Mouse (Mus musculus) kidney, adult 9 months (tissue): ENCODE measurements around the gene AC170998.1.

Experiments
- DNase-seq: peaks from one replicate; pipeline ENCODE4 v3.0.0; 2022

The AC170998.1 gene

DNA sequence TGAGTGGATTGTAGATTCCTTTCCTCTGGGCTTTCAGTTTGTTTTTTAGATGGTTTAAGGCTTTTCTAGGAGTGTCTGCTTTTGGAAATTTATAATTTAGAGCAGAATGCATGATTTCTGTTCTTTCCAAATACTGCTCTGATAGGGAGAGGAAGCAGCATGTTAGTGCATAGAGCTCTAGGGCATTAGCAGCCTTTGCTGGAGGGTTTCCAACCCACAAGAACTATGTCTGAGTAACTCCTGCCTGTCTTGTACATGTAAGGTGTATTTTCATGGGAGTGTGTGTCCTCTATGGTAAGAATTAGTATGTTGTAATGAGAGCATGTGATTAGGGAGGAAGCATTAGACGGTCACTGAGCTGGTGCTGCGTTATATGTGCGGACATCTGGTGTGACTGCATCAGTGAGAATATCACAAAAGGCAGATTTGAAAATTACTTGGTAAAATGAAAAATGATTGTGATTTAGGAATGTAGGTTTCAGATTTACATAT lies 18.7 kb upstream of the AC170998.1 start:
- no peak for DNase-seq

DNA sequence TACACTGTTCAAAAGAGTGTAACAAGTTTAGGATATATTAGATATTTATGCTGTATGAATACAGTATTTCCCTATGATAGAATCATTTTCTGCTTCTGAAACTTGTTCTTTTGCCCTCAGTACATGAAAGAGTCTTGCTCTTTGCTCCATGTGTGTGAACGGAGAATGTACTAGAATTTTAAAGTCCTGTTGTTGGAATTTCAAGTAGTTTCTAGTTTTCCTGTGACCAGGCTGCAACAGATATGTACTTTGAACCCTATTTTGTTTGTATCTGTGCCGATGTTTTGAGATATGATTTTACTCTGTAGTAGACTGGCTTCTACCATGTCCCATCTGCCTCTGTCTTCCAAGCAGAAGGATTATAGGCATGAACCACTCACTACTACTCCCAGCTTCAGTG lies 18.1 kb upstream of the AC170998.1 start:
- peak; percentile 64 for DNase-seq

DNA sequence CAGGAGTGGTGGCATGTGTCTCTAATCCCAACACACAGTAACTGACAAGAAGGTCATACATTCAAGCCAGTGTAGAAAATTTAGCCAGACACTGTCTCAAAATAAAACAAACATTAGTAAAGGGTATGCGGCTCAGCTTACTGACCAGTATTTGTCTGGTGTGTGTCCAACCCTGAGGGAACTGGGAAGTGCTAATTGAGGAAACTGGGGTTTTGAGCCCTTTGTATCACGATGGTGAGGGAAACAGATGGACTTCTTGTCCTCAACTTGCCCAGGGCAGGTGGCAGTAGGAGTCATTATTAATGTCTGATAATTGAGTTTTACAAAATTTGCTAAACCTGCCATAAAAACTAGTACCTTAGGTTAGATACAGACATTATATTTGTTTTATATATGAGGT lies 16.9 kb upstream of the AC170998.1 start:
- DNase-seq = no peak

DNA sequence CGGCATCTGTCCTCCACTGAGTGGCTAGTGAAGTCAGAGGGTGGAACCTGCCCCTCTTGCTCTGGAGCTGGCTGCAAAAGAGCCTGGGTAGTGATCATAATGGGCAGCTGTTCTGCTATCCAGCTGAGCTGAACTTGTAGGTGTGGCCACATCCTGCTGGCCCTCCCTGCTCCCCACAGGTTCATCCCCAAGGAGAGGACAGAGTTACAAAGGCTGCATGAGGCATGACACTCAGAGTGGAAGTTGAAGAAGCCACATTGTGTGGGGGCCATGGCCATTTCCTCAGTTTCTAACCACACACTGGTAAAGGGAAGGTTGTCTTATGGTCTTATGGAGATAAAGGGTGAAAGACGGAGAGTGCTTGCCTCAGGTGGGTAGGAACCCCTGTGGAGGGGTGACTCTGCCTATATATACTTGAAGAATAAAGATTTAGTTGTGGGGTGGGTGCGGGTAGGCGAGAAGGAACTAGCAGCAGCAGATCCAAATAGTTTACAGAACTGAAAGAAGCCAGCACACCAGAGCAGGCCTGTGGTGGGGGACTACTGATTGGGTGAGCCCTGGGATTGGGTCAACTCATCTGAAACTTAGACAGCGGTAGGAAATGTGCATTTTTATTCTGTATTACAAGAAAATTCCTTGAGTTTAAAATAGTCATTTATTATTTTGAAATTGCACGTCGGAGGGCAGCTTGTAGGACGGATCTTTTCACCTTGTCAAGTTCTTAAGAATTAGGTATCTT lies 16.2 kb upstream of the AC170998.1 start:
- peak; percentile 59 for DNase-seq

DNA sequence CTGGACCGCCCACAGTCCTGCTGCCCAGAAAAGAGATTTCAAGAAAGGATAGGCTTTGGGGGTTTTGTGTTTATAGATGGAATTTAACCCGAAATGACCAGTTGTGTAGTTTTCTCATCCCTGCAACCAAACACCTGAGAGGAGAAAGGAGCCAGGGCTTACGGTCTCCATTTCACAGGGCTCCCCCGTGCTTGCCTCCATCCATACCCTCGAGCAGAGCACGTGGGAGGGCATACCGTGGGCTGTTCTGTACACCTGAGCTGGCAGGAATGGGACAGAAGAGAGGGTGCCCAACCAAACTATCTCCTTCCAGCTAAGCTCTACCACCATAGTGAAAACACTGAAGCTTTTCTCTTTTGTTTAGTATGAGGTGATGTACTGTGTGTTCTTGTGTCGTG lies 15.6 kb upstream of the AC170998.1 start:
- no peak for DNase-seq

DNA sequence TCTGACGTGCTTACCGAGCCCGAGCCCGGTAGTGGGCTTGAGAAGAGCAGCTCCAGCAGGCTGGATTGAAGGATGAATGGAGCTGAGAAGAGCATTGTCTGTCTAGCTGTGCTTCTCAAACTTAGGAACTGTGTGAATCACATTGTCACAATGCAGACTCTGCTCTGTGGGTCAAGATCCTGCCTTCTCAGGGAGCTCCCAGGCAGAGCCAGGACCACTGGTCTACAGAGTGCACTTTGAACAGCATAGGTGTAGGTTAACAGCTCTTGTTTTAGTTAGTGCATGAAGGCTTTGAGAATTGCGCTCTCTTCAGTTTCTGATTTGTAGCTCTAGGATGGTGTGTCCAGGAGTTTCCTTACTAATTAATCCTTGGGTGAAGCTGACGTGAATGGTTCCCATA lies 14.6 kb upstream of the AC170998.1 start:
- DNase-seq = peak; percentile 74

DNA sequence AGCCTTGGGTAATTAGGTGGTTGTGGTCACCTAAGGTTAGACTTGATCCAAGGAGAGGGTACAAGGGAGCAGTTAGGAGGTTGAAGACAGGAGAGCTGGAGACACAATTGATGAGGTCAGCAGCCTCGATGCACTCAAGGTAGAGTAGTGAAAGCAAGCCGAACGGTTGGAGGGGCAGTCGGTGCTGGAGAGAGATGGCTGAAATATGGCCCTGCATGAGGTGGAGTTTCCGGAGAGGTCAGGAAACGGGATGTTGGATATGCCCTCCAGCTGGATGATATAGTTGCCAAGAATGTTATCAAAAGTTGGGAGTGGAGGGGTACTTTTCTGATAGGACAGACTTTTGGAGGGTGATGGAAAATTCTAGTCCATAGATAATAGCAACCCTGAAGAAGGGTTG lies 13.6 kb upstream of the AC170998.1 start:
- no peak for DNase-seq

DNA sequence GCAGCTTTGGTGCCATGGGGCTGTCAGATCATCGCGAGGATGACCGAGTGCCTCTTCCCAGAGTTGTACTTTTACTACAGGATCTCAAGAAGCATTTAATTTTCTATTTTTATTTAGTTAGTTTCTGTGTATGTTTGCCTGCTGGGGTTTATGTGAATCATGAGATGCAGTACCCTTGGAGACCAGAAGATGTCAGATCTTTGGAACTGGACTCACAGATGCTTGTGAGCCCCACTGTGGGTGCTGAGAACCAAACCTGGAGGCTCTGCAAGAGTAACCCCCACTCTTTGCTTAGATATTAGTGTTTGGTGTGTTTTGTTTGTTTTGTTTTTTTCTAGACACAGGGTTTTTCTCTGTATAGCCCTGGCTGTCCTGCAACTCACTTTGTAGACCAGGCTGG lies 11.9 kb upstream of the AC170998.1 start:
- DNase-seq = no peak

DNA sequence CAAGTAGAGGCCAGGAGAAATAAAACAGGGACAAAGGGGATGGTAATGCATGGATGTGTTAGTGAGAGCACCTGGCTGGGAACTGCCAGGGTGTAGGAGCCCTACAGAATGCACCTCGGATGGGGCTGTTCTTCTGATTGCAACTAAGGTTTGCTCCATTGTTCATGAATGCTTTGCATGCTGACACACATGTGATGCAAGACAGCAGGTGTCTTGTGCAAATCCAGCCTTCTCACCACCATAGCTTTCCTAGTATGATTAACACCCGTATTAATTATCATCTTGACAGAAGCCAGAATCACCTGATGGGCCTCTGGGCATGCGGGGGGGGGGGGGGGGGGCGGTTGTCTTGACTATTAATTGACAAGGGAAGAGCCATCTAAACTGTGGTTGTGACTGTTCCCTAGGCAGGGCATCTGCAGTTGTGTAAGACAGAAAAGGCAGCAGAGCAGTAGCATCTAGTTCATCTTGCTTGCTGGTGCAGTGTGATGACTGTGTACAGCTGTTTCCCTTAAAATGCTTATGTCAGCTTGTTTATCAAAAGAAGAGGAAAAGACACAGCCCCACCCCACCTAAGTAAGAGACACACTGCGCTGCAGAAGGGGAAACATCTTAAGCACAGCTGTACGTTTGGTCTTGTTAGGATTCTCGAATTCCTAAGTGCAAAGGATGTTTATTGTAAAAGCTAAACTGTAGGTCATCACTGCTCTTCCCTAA lies 9.9 kb upstream of the AC170998.1 start:
- DNase-seq = no peak

DNA sequence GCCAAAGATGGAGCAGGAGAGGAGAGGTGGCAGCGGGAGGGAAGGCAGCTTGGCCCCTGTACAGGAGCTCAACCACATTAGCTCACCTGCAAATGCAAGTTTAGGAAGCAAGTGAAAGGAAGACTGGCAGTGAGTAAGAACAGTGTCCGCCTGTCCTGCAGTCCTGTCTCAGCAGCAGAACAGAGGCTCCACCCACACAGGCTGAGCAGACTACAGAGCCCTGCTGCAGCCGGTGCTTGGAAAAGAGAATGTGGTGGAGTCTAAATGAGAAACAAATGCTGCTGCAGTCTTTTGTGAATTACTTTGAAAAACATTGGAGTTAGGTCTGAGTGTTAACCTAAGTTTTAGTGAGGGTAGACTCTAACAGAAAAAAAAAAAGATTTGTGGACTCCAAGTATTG lies 8.3 kb upstream of the AC170998.1 start:
- no peak for DNase-seq

DNA sequence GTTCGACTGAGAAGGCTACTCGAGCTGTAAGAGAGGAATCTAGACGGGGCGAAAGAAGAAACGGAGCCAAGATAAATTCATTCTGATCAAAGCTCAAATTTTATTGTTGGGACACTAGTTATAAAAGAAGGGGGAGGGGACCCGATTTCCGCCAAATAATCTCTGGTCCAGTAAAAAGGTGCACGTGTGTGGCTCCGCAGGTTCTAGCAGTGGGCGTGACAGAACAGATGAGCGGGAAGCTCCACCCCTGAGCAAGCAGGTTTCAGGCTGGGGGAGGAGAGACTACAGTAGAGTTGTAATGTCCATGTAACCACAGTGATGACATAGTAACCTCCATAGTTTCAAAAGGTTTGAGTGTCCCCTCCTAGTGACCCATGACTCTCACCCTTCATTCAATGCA lies 1.6 kb downstream of the AC170998.1 start:
- DNase-seq = peak; percentile 76

DNA sequence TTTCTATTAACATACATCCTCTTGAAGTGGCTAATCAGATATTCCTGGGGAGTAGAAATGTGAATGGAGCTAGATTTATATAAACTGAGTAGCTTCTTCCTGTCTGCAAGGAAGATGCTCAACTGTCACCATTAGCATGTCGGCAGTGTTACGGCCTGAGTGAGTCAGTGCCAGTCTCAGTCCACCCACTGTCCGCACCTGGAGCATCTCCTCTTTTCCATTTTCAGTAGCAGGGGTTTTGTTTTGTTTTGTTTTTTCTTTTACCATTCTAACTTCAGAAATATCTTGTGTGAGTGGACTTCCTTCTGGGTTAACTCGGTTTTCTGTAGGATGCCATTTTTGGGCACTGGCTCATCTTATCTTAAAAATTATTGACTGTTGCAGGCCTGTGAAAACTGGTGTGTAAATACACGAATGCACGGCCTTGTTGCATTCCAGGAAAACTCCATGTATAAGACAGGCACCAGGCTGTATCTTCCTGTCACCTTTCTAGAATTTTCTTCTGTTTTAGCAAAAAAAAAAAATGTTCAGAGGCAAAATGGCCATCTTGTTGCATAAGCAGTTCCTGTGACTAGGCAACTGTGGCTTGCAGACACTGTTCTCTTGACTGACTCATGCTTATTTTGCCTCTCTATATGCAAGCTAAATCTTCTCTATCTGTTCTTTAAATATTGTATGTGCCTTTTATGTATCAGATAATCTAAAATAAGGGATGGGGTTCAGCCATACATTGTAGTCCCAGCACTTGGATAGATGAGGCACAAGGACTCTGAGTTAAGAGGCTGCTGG lies 9.6 kb downstream of the AC170998.1 start:
- DNase-seq = no peak

DNA sequence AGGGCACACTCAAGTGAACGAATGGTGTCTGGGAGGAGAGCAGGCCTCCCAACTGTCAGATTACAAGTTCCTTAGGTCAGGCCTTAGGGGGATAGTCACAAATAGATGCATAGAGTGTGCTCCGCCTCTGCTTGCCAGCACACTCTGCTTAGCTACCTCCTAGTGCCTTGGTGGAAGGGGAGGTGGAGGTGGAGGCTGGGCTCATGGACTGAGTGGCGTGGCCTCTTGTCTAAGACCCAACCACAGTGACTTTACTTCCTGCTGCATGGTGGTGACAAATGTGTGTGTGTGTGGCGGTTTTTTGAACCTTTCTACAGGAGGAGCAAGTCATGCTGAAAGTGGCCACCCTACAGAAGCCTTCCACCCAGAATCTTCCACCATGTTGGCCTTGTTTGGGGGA lies 10.6 kb downstream of the AC170998.1 start:
- no peak for DNase-seq

DNA sequence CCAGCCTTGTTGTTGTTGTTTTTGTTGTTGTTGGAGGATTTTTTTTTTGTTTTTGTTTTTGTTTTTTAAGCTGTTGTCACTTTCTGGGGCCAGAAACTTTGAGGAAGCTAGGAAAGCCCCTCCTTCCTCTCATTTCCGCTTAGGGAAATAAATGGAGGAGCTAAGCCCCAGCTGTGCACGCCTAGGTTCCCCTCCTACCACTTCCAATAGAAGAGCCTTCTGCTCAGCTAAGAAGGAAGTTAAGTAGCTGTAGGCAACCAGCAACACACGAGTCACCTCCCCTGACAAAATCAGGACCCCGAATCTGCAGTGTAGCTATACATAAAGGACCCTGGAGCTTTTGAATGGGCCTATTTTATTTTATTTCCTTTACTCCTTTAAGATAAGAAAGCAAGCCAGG lies 12.1 kb downstream of the AC170998.1 start:
- DNase-seq = no peak

DNA sequence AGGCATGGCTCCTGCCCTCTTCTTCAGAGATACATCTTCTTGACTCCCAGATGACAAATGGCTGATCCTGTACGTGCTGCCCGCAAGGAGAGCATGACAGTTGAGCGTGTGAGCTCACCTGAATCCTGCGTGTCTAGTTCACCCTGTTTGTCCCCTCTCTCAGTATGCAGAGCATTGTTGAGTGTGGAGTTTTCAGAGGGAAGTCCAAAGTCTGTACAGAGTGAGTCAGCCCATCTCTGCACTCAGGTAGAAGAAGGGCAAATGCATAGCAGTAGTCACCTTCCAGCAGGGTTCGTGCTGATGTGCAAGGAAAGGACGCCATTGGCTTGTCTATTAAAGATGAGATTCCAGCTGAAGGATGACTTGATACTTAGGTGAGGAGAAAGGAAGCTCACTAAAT lies 13.4 kb downstream of the AC170998.1 start:
- no peak for DNase-seq

DNA sequence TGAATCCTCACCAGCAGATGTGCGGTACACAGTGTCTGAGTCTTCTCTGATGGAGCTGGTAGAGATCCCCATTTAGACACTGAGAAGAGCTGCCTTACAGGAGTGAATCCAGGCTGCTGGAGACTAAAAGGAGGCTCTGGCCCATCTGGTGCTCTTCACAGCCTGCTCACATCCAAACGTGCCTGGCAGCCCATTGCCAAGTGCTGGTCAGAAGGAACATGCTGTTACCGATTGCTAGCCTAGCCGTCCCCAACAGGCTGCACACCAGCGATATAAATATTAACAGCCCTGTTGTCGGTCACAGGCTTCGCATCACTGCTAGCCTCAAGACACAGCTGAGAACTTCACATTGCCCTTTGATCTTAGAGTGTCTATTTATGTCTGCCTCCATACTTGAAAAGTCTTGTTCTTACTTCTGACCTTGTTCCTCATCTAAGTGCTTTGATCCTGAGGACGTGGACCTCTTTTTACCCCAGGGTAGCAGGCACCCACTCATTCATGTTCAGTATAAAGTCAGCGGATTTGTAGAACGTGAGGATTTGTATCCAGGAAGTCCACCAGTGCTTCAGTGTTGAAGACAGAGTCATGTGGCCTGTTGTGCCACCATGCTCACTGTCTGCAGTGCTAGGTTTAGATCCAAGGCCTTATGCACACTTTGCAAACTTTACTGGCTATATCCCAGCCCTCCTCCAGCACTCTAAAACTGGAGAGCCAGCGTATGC lies 17.4 kb downstream of the AC170998.1 start:
- DNase-seq = peak; percentile 85

DNA sequence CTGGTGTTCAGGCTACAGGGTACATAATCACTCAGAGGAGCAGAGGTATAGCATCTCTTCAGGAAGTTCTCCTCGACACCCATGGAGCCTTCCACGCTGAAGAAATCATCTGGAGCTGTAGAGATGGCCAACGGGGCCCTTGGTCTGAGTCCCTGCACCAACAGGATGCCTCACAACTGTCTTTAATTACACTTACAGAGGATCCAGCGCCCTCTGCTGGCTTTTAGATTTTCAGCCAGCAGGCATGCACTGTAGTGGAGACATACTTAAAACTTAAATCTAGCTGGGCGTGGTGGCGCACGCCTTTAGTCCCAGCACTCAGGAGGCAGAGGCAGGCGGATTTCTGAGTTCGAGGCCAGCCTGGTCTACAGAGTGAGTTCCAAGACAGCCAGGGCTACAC lies 18.0 kb downstream of the AC170998.1 start:
- no peak for DNase-seq

DNA sequence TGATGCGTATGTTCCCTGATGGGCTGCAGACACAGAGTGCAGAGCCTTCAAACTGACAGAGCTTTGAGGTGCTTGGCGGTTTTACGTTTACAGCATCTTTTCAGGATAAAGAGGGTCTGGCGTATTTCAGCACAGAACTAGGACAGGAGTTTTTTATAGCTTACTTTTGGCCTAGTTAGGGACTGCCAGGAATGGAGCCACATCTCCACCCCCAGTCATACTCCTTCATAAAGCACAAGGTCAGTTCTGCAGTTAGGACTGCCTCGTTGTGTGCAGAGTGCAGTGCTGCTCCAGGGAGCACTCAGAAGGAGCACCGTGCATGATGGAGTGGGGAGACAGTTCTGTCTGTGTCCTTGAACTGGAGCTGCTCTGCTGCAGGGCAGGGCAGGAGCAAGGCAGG lies 19.9 kb downstream of the AC170998.1 start:
- DNase-seq = no peak

DNA sequence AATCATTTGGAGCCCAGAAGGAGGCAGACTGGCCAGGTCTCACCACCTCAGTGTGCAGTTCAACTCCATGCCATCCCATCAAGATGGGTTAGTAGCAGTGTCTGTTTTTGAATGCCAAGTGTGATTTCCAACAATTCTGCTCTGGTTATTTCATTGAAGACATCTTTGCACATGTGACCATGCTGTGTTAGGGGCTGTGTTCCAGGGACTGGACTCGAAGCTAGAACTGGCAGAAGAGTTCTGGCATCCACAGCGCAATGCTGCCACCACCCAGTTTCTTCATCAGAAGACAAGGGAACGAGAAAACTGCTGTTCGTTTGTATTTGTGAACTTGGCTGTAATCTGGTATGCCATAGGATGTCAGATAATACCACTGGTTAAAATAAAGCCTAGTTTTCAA lies 22.1 kb downstream of the AC170998.1 start:
- DNase-seq = no peak

DNA sequence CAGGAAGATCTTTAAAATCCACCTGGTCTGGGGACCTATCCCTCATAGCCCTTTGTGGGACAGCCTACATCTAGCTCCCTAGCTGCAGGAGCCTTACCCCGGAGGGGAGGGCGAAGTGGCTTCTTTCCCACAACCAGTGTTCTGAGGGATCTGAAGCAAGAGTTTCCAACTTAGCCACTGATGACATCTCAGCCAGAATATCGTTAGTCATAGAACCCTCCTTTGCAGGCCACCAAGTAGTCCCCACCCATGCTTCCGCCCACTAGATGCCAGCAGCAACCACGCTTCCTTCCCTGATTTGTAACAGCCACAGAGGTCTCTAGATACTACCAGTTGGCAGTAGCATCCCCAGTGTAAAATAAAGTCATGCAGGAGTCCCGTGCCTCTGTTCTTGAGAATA lies 24.7 kb downstream of the AC170998.1 start:
- DNase-seq = no peak

DNA sequence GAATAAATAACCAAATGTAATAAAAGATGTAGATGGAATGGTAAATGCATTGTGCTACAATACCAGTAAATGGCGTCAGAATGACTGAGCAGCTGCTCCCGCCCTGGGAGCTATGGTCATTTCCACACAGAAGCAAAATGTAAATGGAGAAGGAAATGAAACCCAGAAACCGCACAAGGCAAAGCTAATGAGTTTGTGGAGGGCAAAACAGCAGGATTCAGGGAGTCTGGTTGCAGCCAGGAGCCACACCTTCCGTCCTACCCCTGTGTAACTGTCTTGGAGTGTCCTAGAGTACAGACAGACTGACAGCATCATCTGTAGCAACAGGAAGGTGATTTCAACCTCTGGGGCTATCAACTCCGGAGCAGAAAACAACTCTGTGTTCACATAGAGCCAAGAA lies 30.6 kb downstream of the AC170998.1 start:
- no peak for DNase-seq

DNA sequence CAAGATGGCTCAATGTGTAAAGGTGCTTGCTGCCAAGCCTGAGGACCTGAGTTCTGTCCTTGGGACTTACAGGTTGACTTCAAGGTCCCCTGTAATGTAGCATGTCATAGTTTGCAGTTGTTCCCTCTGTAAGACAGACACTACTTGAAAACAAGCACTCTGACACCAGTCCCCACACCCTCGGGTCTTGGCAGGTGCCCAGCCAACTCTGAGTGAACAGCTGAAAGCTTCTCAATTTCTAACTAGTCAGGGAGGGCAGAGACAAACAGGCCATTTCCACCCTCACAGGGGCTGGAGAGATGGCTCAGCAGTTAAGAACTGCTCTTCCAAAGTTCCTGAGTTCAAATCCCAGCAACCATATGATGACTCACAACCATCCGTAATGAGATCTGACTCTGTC lies 31.6 kb downstream of the AC170998.1 start:
- no peak for DNase-seq

DNA sequence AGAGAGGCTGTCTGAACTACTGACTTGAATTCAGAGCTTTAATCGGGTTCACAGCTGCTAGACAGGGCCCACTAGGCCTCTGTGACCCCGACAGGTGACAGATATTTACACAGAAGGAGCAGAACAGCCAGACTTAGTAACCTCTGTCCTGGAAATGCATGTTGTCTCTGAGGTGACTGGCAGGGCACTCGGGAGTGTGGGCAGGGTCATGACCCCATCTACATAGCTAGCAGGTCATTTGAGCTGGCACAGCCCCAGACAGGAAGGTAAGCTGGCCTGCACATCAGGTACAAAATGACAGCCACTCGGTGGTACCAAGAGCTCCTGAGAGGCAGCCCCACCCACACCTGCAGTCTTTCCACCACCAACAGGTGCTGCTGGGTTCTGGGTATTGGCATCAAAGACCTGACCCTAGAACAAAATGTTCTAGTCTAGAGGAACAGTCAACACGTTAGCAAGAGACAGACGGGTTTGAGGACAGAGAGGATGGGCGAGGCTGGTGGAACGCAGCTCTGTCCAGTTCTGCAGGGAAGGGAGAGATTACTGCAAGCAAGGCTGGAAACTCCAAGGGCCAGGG lies 34.9 kb downstream of the AC170998.1 start:
- DNase-seq = no peak
